Mouse (Mus musculus) layer of hippocampus, adult 9-11 months (tissue): ENCODE measurements around the gene Hbp1.

ENCODE experiments used
- DNase-seq: peaks from one replicate; pipeline ENCODE4 v3.0.0; 2022

Hbp1 gene

GRCm38 (mm10) chr12:31949193-31949741 lies 1.1 kb downstream of the Hbp1 start:
- DNase-seq = peak; percentile 93

- no peak for DNase-seq
Measured at GRCm38 (mm10) chr12:31948101-31949000, 2.0 kb downstream of the Hbp1 start.

- no peak for DNase-seq
Measured at GRCm38 (mm10) chr12:31947476-31947875, 2.9 kb downstream of the Hbp1 start.

- DNase-seq = no peak
Measured at GRCm38 (mm10) chr12:31944405-31944804, 5.9 kb downstream of the Hbp1 start.

GRCm38 (mm10) chr12:31943020-31943654 lies 7.2 kb downstream of the Hbp1 start:
- no peak for DNase-seq

- DNase-seq = no peak
Measured at GRCm38 (mm10) chr12:31939026-31939425, 11.3 kb downstream of the Hbp1 start.

- DNase-seq = no peak
Measured at GRCm38 (mm10) chr12:31938391-31938997, 11.8 kb downstream of the Hbp1 start.

- no peak for DNase-seq
Measured at GRCm38 (mm10) chr12:31937613-31938012, 12.7 kb downstream of the Hbp1 start.

GRCm38 (mm10) chr12:31936657-31937300 lies 13.6 kb downstream of the Hbp1 start:
- no peak for DNase-seq

- no peak for DNase-seq
Measured at GRCm38 (mm10) chr12:31931818-31932217, 18.5 kb downstream of the Hbp1 start.

- DNase-seq = no peak
Measured at GRCm38 (mm10) chr12:31928498-31928897, 21.8 kb downstream of the Hbp1 start.

GRCm38 (mm10) chr12:31926661-31927061 lies 23.7 kb downstream of the Hbp1 start:
- DNase-seq = peak; percentile 76

GRCm38 (mm10) chr12:31925343-31925742 lies 25.0 kb downstream of the Hbp1 start:
- DNase-seq = no peak

GRCm38 (mm10) chr12:31924135-31924534 lies 26.2 kb downstream of the Hbp1 start:
- no peak for DNase-seq

- no peak for DNase-seq
Measured at GRCm38 (mm10) chr12:31920464-31921405, 29.6 kb downstream of the Hbp1 start.

- peak; percentile 42 for DNase-seq
Measured at GRCm38 (mm10) chr12:31917245-31917644, 33.1 kb downstream of the Hbp1 start.

- no peak for DNase-seq
Measured at GRCm38 (mm10) chr12:31916691-31917090, 33.6 kb downstream of the Hbp1 start.

- peak; percentile 70 for DNase-seq
Measured at GRCm38 (mm10) chr12:31913614-31914013, 36.7 kb downstream of the Hbp1 start.

GRCm38 (mm10) chr12:31912966-31913551 lies 37.3 kb downstream of the Hbp1 start:
- DNase-seq = no peak

GRCm38 (mm10) chr12:31907436-31907835 lies 42.9 kb downstream of the Hbp1 start:
- no peak for DNase-seq
